Comparison of ENCODE assay signal across 13 mouse cellular contexts in genomic region chr15:10746303-10747051, GRCm38 (mm10). TPM values are rescaled to one million over a fixed set of nuclear protein-coding genes. Genes with fewer than 3 reads are reported as not detected.
DNase-seq lines count a peak whose midpoint lies in the region; ATAC-seq and TF ChIP-seq lines count a peak whose summit lies in the region.
"Had no signal": no experiment of that assay in that cellular context is flagged by ENCODE, and none has a peak within 500 bp of the region (broad histone marks: within the 10 kb centered on the region; RNA-seq: fewer than 3 reads in every experiment).

No protein-coding gene starts in this region.

- no peak overlapping the region for H3K4me3 ChIP-seq in lung, postnatal 0 days (ENCODE audit: low read depth, low read length)
- no peak overlapping the region for H3K4me3 ChIP-seq in embryonic fibroblast, embryonic 13.5 days (ENCODE audit: insufficient read depth, low read length)
- H3K4me3 ChIP-seq in hindbrain, postnatal 0 days (ENCODE audit: low read length), result no peak overlapping the region
- H3K4me3 ChIP-seq in neural tube, embryonic 14.5 days (ENCODE audit: low read depth, low read length), result no peak overlapping the region
- H3K4me3 ChIP-seq: left cerebral cortex, adult 2 months; liver, embryonic 13.5 days had no signal

- no peaks in the 10 kb centered on the region for H3K9me3 ChIP-seq in lung, postnatal 0 days (ENCODE audit: low read length)
- no peaks in the 10 kb centered on the region for H3K9me3 ChIP-seq in hindbrain, postnatal 0 days (ENCODE audit: low read length)
- H3K9me3 ChIP-seq in neural tube, embryonic 14.5 days (ENCODE audit: control insufficient read depth, low read length), result no peaks in the 10 kb centered on the region
- H3K9me3 ChIP-seq: liver, embryonic 13.5 days had no signal

- H3K27me3 ChIP-seq in lung, postnatal 0 days (replicated peaks; ENCODE audit: insufficient read depth, low read length), result no peaks in the 10 kb centered on the region
- no peaks in the 10 kb centered on the region for H3K27me3 ChIP-seq in hindbrain, postnatal 0 days (ENCODE audit: insufficient read depth, low read length)
- H3K27me3 ChIP-seq in neural tube, embryonic 14.5 days (ENCODE audit: control insufficient read depth, insufficient read depth, low read length), result no peaks in the 10 kb centered on the region
- H3K27me3 ChIP-seq: liver, embryonic 13.5 days had no signal

- peak; percentile 89 for TF ChIP-seq EP300 in lung, postnatal 0 days (IDR thresholded peaks at IDR 0.05)

- ATAC-seq in lung, postnatal 0 days, result peak; percentile 81
- peak; percentile 29; the same call in 1 of the 2 replicates for ATAC-seq in hindbrain, postnatal 0 days
- ATAC-seq in neural tube, embryonic 14.5 days (ENCODE audit: low read depth), result peak; percentile 72; the same call in 1 of the 2 replicates

- DNase-seq in lung, postnatal 0 days (ENCODE audit: low spot score), result peak; percentile 46
- DNase-seq in lung, postnatal 25 days (ENCODE audit: low spot score), result no peak
- no peak for DNase-seq in hindbrain, postnatal 0 days (ENCODE audit: low spot score)
- no peak for DNase-seq in left cerebral cortex, adult 8-10 months (ENCODE audit: low spot score in 2 of 2)
- DNase-seq in yolk sac, embryonic 10.5 days (ENCODE audit: low spot score), result no peak
- DNase-seq in spleen, adult 18-20 months, result no peak
- DNase-seq: liver, embryonic 13.5 days; right cerebral cortex, postnatal 4 days; thymus, adult 2 months had no signal

- H3K9ac ChIP-seq in lung, postnatal 0 days (replicated peaks; ENCODE audit: low read depth), result no peak overlapping the region
- no peak overlapping the region for H3K9ac ChIP-seq in hindbrain, postnatal 0 days (replicated peaks; ENCODE audit: low read length)
- no peak overlapping the region for H3K9ac ChIP-seq in neural tube, embryonic 14.5 days (replicated peaks; ENCODE audit: low read depth, low read length)
- H3K9ac ChIP-seq: liver, embryonic 13.5 days had no signal

- no peaks in the 10 kb centered on the region for H3K4me1 ChIP-seq in lung, postnatal 0 days (ENCODE audit: insufficient read depth, low read depth, low read length)
- peaks cover 29% of the 10 kb centered on the region for H3K4me1 ChIP-seq in embryonic fibroblast, embryonic 13.5 days (ENCODE audit: control insufficient read depth, insufficient read depth, low read length)
- H3K4me1 ChIP-seq in hindbrain, postnatal 0 days (ENCODE audit: insufficient read depth, low read length), result peaks cover 6% of the 10 kb centered on the region; the same call in 1 of the 2 replicates
- H3K4me1 ChIP-seq in neural tube, embryonic 14.5 days (ENCODE audit: control insufficient read depth, insufficient read depth, low read length), result peaks cover 12% of the 10 kb centered on the region; the same call in 1 of the 2 replicates
- H3K4me1 ChIP-seq: liver, embryonic 13.5 days had no signal

- H3K4me2 ChIP-seq in lung, postnatal 0 days (replicated peaks; ENCODE audit: low read depth, low read length), result no peak overlapping the region
- H3K4me2 ChIP-seq in hindbrain, postnatal 0 days (ENCODE audit: low read depth, low read length), result no peak overlapping the region
- H3K4me2 ChIP-seq in neural tube, embryonic 14.5 days (ENCODE audit: low read depth, low read length), result no peak overlapping the region
- H3K4me2 ChIP-seq: heart, embryonic 11.5 days; liver, embryonic 13.5 days had no signal

- WGBS in lung, postnatal 0 days, result 74% methylated on average over 4 of the region's 4 CpGs
- WGBS in hindbrain, postnatal 0 days, result 38% methylated on average over 4 of the region's 4 CpGs
- 28% methylated on average over 4 of the region's 4 CpGs for WGBS in neural tube, embryonic 14.5 days

- H3K27ac ChIP-seq in lung, postnatal 0 days (ENCODE audit: low read length), result no peak overlapping the region
- peak overlapping the region; percentile 90 for H3K27ac ChIP-seq in embryonic fibroblast, embryonic 13.5 days (ENCODE audit: insufficient read depth, low read length)
- no peak overlapping the region for H3K27ac ChIP-seq in hindbrain, postnatal 0 days
- H3K27ac ChIP-seq in neural tube, embryonic 14.5 days (ENCODE audit: low read depth, low read length), result no peak overlapping the region
- H3K27ac ChIP-seq: left cerebral cortex, adult 2 months; liver, embryonic 13.5 days had no signal

- TF ChIP-seq CTCF in lung, postnatal 0 days (IDR thresholded peaks at IDR 0.05), result no peak
- no peak for TF ChIP-seq CTCF in embryonic fibroblast, embryonic 13.5 days (IDR thresholded peaks at IDR 0.05; ENCODE audit: borderline replicate concordance, insufficient read depth, low read length)
- TF ChIP-seq CTCF in hindbrain, postnatal 0 days (IDR thresholded peaks at IDR 0.05; ENCODE audit: low read depth), result no peak

- no peaks in the 10 kb centered on the region for H3K36me3 ChIP-seq in lung, postnatal 0 days (ENCODE audit: insufficient read depth, low read length)
- H3K36me3 ChIP-seq in hindbrain, postnatal 0 days (ENCODE audit: insufficient read depth, low read length), result no peaks in the 10 kb centered on the region
- no peaks in the 10 kb centered on the region for H3K36me3 ChIP-seq in neural tube, embryonic 14.5 days (ENCODE audit: control insufficient read depth, insufficient read depth, low read length)
- H3K36me3 ChIP-seq: liver, embryonic 13.5 days had no signal

- no peak for TF ChIP-seq POLR2A in embryonic fibroblast, embryonic 13.5 days (IDR thresholded peaks at IDR 0.05; ENCODE audit: low read depth, low read length)

RNA-seq across cellular contexts. Expression of gene Rai14, which starts 32.1 kb away (rescaled TPM):
- 56.0 and 63.0 TPM in 2 replicates for polyA plus RNA-seq in lung, postnatal 0 days (2015; fragmentation: Nextera tagmentation; extraction: Ambion mirVana)
- 134 and 136 TPM in 2 replicates for polyA plus RNA-seq in embryonic fibroblast, embryonic 13.5 days (2011; ENCODE audit: insufficient read length, low read depth, missing spikeins)
- total RNA-seq in hindbrain, postnatal 0 days (2014; rRNA removed), result 9.0 and 11.0 TPM in 2 replicates
- 5.1 and 5.7 TPM in 2 replicates for polyA plus RNA-seq in hindbrain, postnatal 0 days (2015; fragmentation: Nextera tagmentation; extraction: Ambion mirVana)
- 10.0 and 16.1 TPM in 2 replicates for polyA plus RNA-seq in neural tube, embryonic 14.5 days (2014; fragmentation: Nextera tagmentation; extraction: Ambion mirVana)
- total RNA-seq in left cerebral cortex, adult 8-10 months (2022), result 10 to 100 TPM; 11.4 to 14.1 (median 13.0) TPM

Comparison
In these comparisons a context has a peak if more than half of its experiments do, and no peak if none do; other contexts are left out.
1. ATAC-seq: peak in every context shown above with its lines; median percentile 81 in lung, postnatal 0 days; 72 in neural tube, embryonic 14.5 days; 29 in hindbrain, postnatal 0 days.